Mouse (Mus musculus) brain, embryonic 14.5 days (tissue): Measurements from ENCODE around the gene Gtpbp4.

ENCODE experiments used
- CTCF ChIP-seq: fragments of 200-500 bp; IDR thresholded peaks from 2 replicates; pipeline ENCODE4 v1.5.1; 2012; ENCODE audit warnings: inconsistent platforms, mild to moderate bottlenecking, moderate library complexity, borderline replicate concordance; ENCODE audit not compliant: insufficient read depth, insufficient read length; ENCODE audit errors: extremely low read depth
- POLR2A ChIP-seq: fragments of 200-500 bp; IDR thresholded peaks from 2 replicates; pipeline ENCODE4 v1.6.1; 2012; ENCODE audit warnings: mild to moderate bottlenecking, inconsistent platforms, borderline replicate concordance; ENCODE audit not compliant: poor library complexity, insufficient read depth, insufficient read length, severe bottlenecking; ENCODE audit errors: extremely low read depth

DNA sequence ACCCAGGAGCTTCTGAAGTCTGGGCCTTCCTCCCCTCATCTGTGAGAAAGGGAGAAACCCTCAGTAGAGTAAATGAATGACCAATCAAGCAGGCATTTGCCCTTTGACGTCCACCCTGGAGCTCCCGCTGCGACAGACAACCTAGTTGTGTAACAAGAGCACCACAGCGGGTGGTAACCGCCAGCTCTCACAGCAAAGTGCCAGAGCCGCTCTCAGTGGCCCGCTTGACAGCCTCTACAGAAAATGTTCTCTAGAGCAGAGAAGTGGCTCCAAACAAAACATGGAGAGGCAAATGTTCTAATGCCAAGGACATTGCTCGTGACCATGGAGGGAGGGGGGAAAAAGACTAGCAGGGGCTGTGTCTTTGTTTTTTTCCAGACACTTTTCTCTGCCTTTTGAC lies 21.3 kb upstream of the Gtpbp4 start:
- TF ChIP-seq CTCF, result no peak
- TF ChIP-seq POLR2A, result no peak
